Mouse (Mus musculus): ENCODE data around the gene Tfe3. TPM values are rescaled to one million over a fixed set of nuclear protein-coding genes. Genes with fewer than 3 reads are reported as not detected.
"Not testable (repeated sequence)": the region's sequence is repeated elsewhere in the genome, so short reads cannot be mapped to it uniquely, and the experiment has no call there.

Gene Tfe3
- total and polyA plus RNA-seq, 2 experiments, result 4.7 to 17.0 TPM

DNA sequence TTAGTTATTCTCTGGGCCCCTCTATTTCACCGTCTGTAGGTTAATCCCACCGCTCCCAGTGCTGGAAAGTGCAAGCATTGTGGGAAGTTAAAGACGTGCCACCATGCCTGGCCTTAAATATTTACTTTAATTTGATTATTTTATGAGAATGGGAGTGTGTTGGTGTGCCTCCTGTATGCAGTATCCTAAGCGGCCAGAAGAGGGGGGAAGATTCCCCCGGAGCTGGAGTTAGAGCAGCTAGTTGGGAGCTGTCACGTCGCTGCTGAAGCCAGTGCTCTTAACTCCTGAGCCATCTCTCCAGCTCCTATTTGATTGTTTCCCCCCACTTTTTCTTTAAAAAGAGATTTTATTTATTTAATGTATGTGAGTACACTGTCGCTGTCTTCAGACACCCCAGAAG is 52.7 kb downstream of the Tfe3 start:
- not testable (repeated sequence) for H3K27me3 ChIP-seq (ENCODE audit: control insufficient read depth, insufficient read depth, low read length); DNase-seq (ENCODE audit: extremely low read depth, low read depth, low spot score); H3K9ac ChIP-seq (ENCODE audit: low read depth, low read length); H3K79me2 ChIP-seq (ENCODE audit: control insufficient read depth, insufficient read depth, low read length); H3K4me3 ChIP-seq (ENCODE audit: insufficient read depth, low read depth, low read length); H3K4me1 ChIP-seq (ENCODE audit: control insufficient read depth, insufficient read depth, low read length); H3K27ac ChIP-seq (replicated peaks; ENCODE audit: insufficient read depth, low read depth, low read length)
- peak; percentile 31; the same call in 1 of the 2 replicates for TF ChIP-seq CTCF (IDR thresholded peaks at IDR 0.05; ENCODE audit: low read depth, low read length)
- 69% methylated on average over 8 of the region's 8 CpGs for WGBS
- H3K36me3 ChIP-seq (ENCODE audit: control insufficient read depth, insufficient read depth, low read length), result peaks cover 12% of the 10 kb centered on the region

DNA sequence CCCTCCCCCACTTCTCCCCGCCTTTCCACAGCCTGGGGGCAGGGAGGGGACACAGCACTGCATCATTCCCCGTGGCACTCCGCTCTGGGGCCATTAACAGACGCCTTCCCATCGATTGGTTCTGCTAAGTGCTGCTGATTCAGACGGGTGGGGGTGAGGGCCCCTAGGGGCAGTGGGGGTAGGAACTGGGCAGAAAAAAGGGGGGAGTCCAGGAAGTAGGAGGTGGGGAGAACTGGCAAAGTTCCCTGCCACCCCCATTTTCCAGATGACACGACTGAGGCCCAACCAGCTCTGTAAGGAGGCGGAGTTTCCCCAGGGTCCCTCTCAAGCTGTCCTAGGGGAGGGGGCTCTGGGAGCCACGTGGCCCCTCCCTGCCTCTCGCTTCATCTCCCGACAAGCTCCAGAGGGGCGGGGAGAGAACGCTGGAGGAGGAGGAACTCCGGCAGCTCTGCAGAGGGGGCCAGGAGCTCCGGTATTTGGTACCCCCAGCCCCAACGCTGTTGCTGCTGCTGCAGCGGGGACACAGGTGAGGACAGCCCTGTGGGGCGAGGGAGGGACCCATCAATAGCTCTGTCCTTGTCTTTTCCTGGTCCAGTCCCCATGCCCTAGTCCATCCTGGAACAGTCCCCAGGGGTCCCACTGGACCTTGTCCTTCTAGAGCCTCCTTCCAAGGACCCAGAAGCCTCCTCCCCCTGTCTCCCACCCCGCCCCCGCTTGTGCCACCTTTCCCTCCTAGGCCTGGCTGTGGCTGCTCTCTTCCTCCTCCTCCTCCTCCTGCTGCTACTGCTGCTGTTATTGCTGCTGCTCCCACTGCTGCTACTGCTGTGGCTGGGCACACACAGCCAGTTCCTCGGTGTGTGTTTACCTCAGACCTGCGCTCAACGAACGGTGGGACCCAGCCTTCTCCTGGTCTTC is 59.8 kb downstream of the Tfe3 start, which contains the start of gene Kcnd1:
Kcnd1 (plus strand) TSS at position 425 of the 915 bp plus-strand sequence.
- Histone ChIP-seq H3K79me2 (ENCODE audit: control insufficient read depth, insufficient read depth, low read length) (no peaks in the 10 kb centered on the region), H3K9ac (ENCODE audit: low read depth, low read length) (no peak within 1 kb of the TSS), H3K36me3 (ENCODE audit: control insufficient read depth, insufficient read depth, low read length) (peaks cover 2% of the 10 kb centered on the region; the same call in 1 of the 2 replicates), H3K27ac (replicated peaks; ENCODE audit: insufficient read depth, low read depth, low read length) (no peak within 1 kb of the TSS), H3K4me3 (ENCODE audit: insufficient read depth, low read depth, low read length) (peak within 1 kb of the TSS; percentile 38; the same call in 1 of the 2 replicates), H3K4me1 (ENCODE audit: control insufficient read depth, insufficient read depth, low read length) (no peaks in the 10 kb centered on the region), H3K27me3 (ENCODE audit: control insufficient read depth, insufficient read depth, low read length) (no peaks in the 10 kb centered on the region)
- 7% methylated on average over 22 of the region's 24 CpGs for WGBS
- TF ChIP-seq CTCF (IDR thresholded peaks at IDR 0.05; ENCODE audit: low read depth, low read length), result no peak
- TF ChIP-seq POLR2A (IDR thresholded peaks at IDR 0.05; ENCODE audit: extremely low read depth, insufficient read depth, low read length), result no peak
- no peak for DNase-seq (ENCODE audit: extremely low read depth, low read depth, low spot score)

Other genes with a start within 250 kb of the Tfe3 start
- gene Foxp3, start 188.9 kb upstream of the Tfe3 start, total RNA-seq (2014; rRNA removed), result not detected in 2 replicates
- gene Foxp3, start 188.9 kb upstream of the Tfe3 start, polyA plus RNA-seq (2012; rRNA removed), result 0.07 TPM in 1 of 2 replicates, not detected in the other
- 0.74 and 0.81 TPM in 2 replicates for gene Ppp1r3f, start 188.3 kb upstream of the Tfe3 start, total RNA-seq (2014; rRNA removed)
- gene Ppp1r3f, start 188.3 kb upstream of the Tfe3 start, polyA plus RNA-seq (2012; rRNA removed), result 0.50 and 0.80 TPM in 2 replicates
- gene Ccdc22, start 157.0 kb upstream of the Tfe3 start, total RNA-seq (2014; rRNA removed), result 9.1 and 13.2 TPM in 2 replicates
- gene Ccdc22, start 157.0 kb upstream of the Tfe3 start, polyA plus RNA-seq (2012; rRNA removed), result 10.8 and 12.3 TPM in 2 replicates
- gene Cacna1f, start 155.5 kb upstream of the Tfe3 start, total RNA-seq (2014; rRNA removed), result under 0.01 TPM in 2 replicates
- 0.04 TPM in 2 replicates for gene Cacna1f, start 155.5 kb upstream of the Tfe3 start, polyA plus RNA-seq (2012; rRNA removed)
- 0.40 and 0.46 TPM in 2 replicates for gene Syp, start 124.1 kb upstream of the Tfe3 start, total RNA-seq (2014; rRNA removed)
- 0.25 and 0.42 TPM in 2 replicates for gene Syp, start 124.1 kb upstream of the Tfe3 start, polyA plus RNA-seq (2012; rRNA removed)
- 2.0 and 2.8 TPM in 2 replicates for gene Prickle3, start 105.3 kb upstream of the Tfe3 start, total RNA-seq (2014; rRNA removed)
- 4.6 and 6.8 TPM in 2 replicates for gene Prickle3, start 105.3 kb upstream of the Tfe3 start, polyA plus RNA-seq (2012; rRNA removed)
- gene Plp2, start 91.2 kb upstream of the Tfe3 start, total RNA-seq (2014; rRNA removed), result 0.92 and 1.7 TPM in 2 replicates
- 3.7 and 4.0 TPM in 2 replicates for gene Plp2, start 91.2 kb upstream of the Tfe3 start, polyA plus RNA-seq (2012; rRNA removed)
- gene Magix, start 81.3 kb upstream of the Tfe3 start, total RNA-seq (2014; rRNA removed), result 20.9 and 21.3 TPM in 2 replicates
- 33.0 and 36.9 TPM in 2 replicates for gene Magix, start 81.3 kb upstream of the Tfe3 start, polyA plus RNA-seq (2012; rRNA removed)
- 5.0 and 5.5 TPM in 2 replicates for gene Gpkow, start 65.4 kb upstream of the Tfe3 start, total RNA-seq (2014; rRNA removed)
- gene Gpkow, start 65.4 kb upstream of the Tfe3 start, polyA plus RNA-seq (2012; rRNA removed), result 4.3 and 5.0 TPM in 2 replicates
- gene Wdr45, start 48.2 kb upstream of the Tfe3 start, total RNA-seq (2014; rRNA removed), result 33.4 and 37.1 TPM in 2 replicates
- 39.9 and 48.3 TPM in 2 replicates for gene Wdr45, start 48.2 kb upstream of the Tfe3 start, polyA plus RNA-seq (2012; rRNA removed)
- gene Gm45208, start 40.3 kb upstream of the Tfe3 start, total RNA-seq (2014; rRNA removed), result 1.0 TPM in 1 of 2 replicates, not detected in the other
- 1.5 and 1.9 TPM in 2 replicates for gene Gm45208, start 40.3 kb upstream of the Tfe3 start, polyA plus RNA-seq (2012; rRNA removed)
- gene Praf2, start 34.1 kb upstream of the Tfe3 start, total RNA-seq (2014; rRNA removed), result 1.1 and 2.8 TPM in 2 replicates
- 7.7 and 13.9 TPM in 2 replicates for gene Praf2, start 34.1 kb upstream of the Tfe3 start, polyA plus RNA-seq (2012; rRNA removed)
- gene Ccdc120, start 11.7 kb upstream of the Tfe3 start, total RNA-seq (2014; rRNA removed), result 0.34 and 0.37 TPM in 2 replicates
- 1.00 and 1.1 TPM in 2 replicates for gene Ccdc120, start 11.7 kb upstream of the Tfe3 start, polyA plus RNA-seq (2012; rRNA removed)
- gene Gripap1, start 27.2 kb downstream of the Tfe3 start, total RNA-seq (2014; rRNA removed), result 11.5 and 13.5 TPM in 2 replicates
- gene Gripap1, start 27.2 kb downstream of the Tfe3 start, polyA plus RNA-seq (2012; rRNA removed), result 14.6 and 22.2 TPM in 2 replicates
- gene Kcnd1, start 59.7 kb downstream of the Tfe3 start, total RNA-seq (2014; rRNA removed), result not detected in 2 replicates
- 0.11 TPM in 2 replicates for gene Kcnd1, start 59.7 kb downstream of the Tfe3 start, polyA plus RNA-seq (2012; rRNA removed)
- gene Otud5, start 78.8 kb downstream of the Tfe3 start, total RNA-seq (2014; rRNA removed), result 18.0 and 22.0 TPM in 2 replicates
- 14.2 and 17.0 TPM in 2 replicates for gene Otud5, start 78.8 kb downstream of the Tfe3 start, polyA plus RNA-seq (2012; rRNA removed)
- gene Pim2, start 115.7 kb downstream of the Tfe3 start, total RNA-seq (2014; rRNA removed), result 0.74 and 1.9 TPM in 2 replicates
- 4.7 and 5.4 TPM in 2 replicates for gene Pim2, start 115.7 kb downstream of the Tfe3 start, polyA plus RNA-seq (2012; rRNA removed)
- gene Slc35a2, start 121.5 kb downstream of the Tfe3 start, total RNA-seq (2014; rRNA removed), result 10.6 and 11.5 TPM in 2 replicates
- 34.7 and 42.6 TPM in 2 replicates for gene Slc35a2, start 121.5 kb downstream of the Tfe3 start, polyA plus RNA-seq (2012; rRNA removed)
- gene Pqbp1, start 136.7 kb downstream of the Tfe3 start, total RNA-seq (2014; rRNA removed), result 14.3 and 15.3 TPM in 2 replicates
- gene Pqbp1, start 136.7 kb downstream of the Tfe3 start, polyA plus RNA-seq (2012; rRNA removed), result 49.1 and 51.2 TPM in 2 replicates
- 20.7 and 27.5 TPM in 2 replicates for gene Timm17b, start 136.8 kb downstream of the Tfe3 start, total RNA-seq (2014; rRNA removed)
- 53.7 and 58.2 TPM in 2 replicates for gene Timm17b, start 136.8 kb downstream of the Tfe3 start, polyA plus RNA-seq (2012; rRNA removed)
- gene Gm10491, start 145.3 kb downstream of the Tfe3 start, total RNA-seq (2014; rRNA removed), result not detected in 2 replicates
- not detected in 2 replicates for gene Gm10491, start 145.3 kb downstream of the Tfe3 start, polyA plus RNA-seq (2012; rRNA removed)
- gene Gm10490, start 147.0 kb downstream of the Tfe3 start, total RNA-seq (2014; rRNA removed), result not detected in 2 replicates
- gene Gm10490, start 147.0 kb downstream of the Tfe3 start, polyA plus RNA-seq (2012; rRNA removed), result not detected in 2 replicates
- 0.09 TPM in 1 of 2 replicates, not detected in the other for gene Pcsk1n, start 157.3 kb downstream of the Tfe3 start, total RNA-seq (2014; rRNA removed)
- not detected in 2 replicates for gene Pcsk1n, start 157.3 kb downstream of the Tfe3 start, polyA plus RNA-seq (2012; rRNA removed)
- not detected in 2 replicates for gene Eras, start 166.0 kb downstream of the Tfe3 start, total RNA-seq (2014; rRNA removed)
- gene Eras, start 166.0 kb downstream of the Tfe3 start, polyA plus RNA-seq (2012; rRNA removed), result not detected in 2 replicates
- 9.8 and 13.3 TPM in 2 replicates for gene Hdac6, start 185.3 kb downstream of the Tfe3 start, total RNA-seq (2014; rRNA removed)
- 17.5 and 19.8 TPM in 2 replicates for gene Hdac6, start 185.3 kb downstream of the Tfe3 start, polyA plus RNA-seq (2012; rRNA removed)
- 0.09 TPM in 1 of 2 replicates, not detected in the other for gene Gata1, start 215.5 kb downstream of the Tfe3 start, total RNA-seq (2014; rRNA removed)
- 0.06 TPM in 1 of 2 replicates, not detected in the other for gene Gata1, start 215.5 kb downstream of the Tfe3 start, polyA plus RNA-seq (2012; rRNA removed)